In the genomic region with DNA sequence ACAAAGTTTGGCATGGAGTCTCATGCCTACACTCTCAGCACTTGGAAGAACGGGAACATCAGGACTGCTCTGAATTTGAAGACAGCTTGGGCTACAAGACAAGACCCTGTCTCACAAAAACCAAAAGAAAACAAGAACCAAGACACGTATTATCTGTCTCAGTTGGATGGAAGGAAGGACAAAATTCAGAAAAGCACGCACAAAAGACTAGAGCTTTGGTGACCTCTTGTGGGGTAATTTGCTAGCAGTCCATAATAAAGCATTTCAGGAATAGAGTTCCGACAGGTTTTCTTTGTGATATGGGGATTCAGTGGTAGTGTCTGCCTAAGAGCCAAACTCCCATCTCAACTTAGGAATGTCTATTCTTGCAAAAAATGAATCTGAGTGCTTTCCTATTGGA, we compare ENCODE assay signal across 8 mouse cellular contexts. TPM values are rescaled to one million over a fixed set of nuclear protein-coding genes. Genes with fewer than 3 reads are reported as not detected.
DNase-seq lines count a peak whose midpoint lies in the region; ATAC-seq and TF ChIP-seq lines count a peak whose summit lies in the region.

No protein-coding gene starts in this region.

- no peak overlapping the region for H3K27ac ChIP-seq in intestine, postnatal 0 days (ENCODE audit: low read depth, low read length)
- no peak overlapping the region for H3K27ac ChIP-seq in intestine, embryonic 15.5 days
- H3K27ac ChIP-seq in MEL (ENCODE audit: control insufficient read depth, low read depth, low read length): no peak overlapping the region

- no peak for TF ChIP-seq POLR2A in MEL (IDR thresholded peaks at IDR 0.05; ENCODE audit: control insufficient read depth in 1 of 2, insufficient read depth in 1 of 2, low read depth in 1 of 2, low read length in 2 of 2, poor library complexity in 1 of 2)

- no peaks in the 10 kb centered on the region for H3K36me3 ChIP-seq in intestine, postnatal 0 days (ENCODE audit: control insufficient read depth, insufficient read depth)
- H3K36me3 ChIP-seq in intestine, embryonic 15.5 days: no peaks in the 10 kb centered on the region
- H3K36me3 ChIP-seq in MEL (ENCODE audit: control insufficient read depth in 1 of 2, insufficient read depth in 2 of 2, low read length in 2 of 2): no peaks in the 10 kb centered on the region

- no peaks in the 10 kb centered on the region; the same call in 1 of the 2 replicates for H3K27me3 ChIP-seq in intestine, postnatal 0 days (replicated peaks; ENCODE audit: control insufficient read depth, insufficient read depth, low read length)
- H3K27me3 ChIP-seq in intestine, embryonic 15.5 days (replicated peaks): no peaks in the 10 kb centered on the region
- H3K27me3 ChIP-seq in MEL (ENCODE audit: control insufficient read depth in 1 of 2, insufficient read depth in 2 of 2, low read length in 2 of 2): peaks cover 21 to 44% of the 10 kb centered on the region in 2 experiments

- H3K9me3 ChIP-seq in intestine, postnatal 0 days (ENCODE audit: control insufficient read depth): no peaks in the 10 kb centered on the region
- no peaks in the 10 kb centered on the region for H3K9me3 ChIP-seq in intestine, embryonic 15.5 days
- H3K9me3 ChIP-seq in MEL (replicated peaks; ENCODE audit: insufficient read depth, low read length): no peaks in the 10 kb centered on the region

- H3K4me1 ChIP-seq in intestine, postnatal 0 days (replicated peaks; ENCODE audit: control insufficient read depth, insufficient read depth, low read length): no peaks in the 10 kb centered on the region
- H3K4me1 ChIP-seq in intestine, embryonic 15.5 days (replicated peaks): no peaks in the 10 kb centered on the region
- H3K4me1 ChIP-seq in MEL (ENCODE audit: control insufficient read depth in 1 of 2, insufficient read depth in 2 of 2, low read length in 2 of 2): no peaks in the 10 kb centered on the region

- 34% methylated on average over 4 of the region's 4 CpGs for WGBS in intestine, postnatal 0 days
- 41% methylated on average over 4 of the region's 4 CpGs for WGBS in intestine, embryonic 15.5 days

- no peak for TF ChIP-seq EP300 in MEL (IDR thresholded peaks at IDR 0.05; ENCODE audit: low read depth in 1 of 2, low read length in 2 of 2)

- no peak overlapping the region for H3K4me2 ChIP-seq in intestine, postnatal 0 days (replicated peaks; ENCODE audit: low read depth)
- no peak overlapping the region for H3K4me2 ChIP-seq in intestine, embryonic 15.5 days (replicated peaks)

- no peak overlapping the region for H3K4me3 ChIP-seq in intestine, postnatal 0 days (ENCODE audit: low read depth, low read length)
- H3K4me3 ChIP-seq in intestine, embryonic 15.5 days (replicated peaks): no peak overlapping the region
- H3K4me3 ChIP-seq in MEL (ENCODE audit: control insufficient read depth in 1 of 2, insufficient read depth in 1 of 2, low read depth in 2 of 2, low read length in 2 of 2): no peak overlapping the region

- H3K79me2 ChIP-seq in MEL (ENCODE audit: control insufficient read depth, insufficient read depth, low read length, poor library complexity): no peaks in the 10 kb centered on the region

- ATAC-seq in intestine, postnatal 0 days: no peak
- no peak for ATAC-seq in intestine, embryonic 15.5 days

- DNase-seq in 416B (ENCODE audit: low read depth): peak; percentile 42
- DNase-seq in MEL (ENCODE audit: low read depth, low spot score): peak; percentile 21
- peak; percentile 33 to 34 for DNase-seq in left cerebral cortex, adult 18-20 months (ENCODE audit: low spot score in 2 of 2)
- DNase-seq in thymus, postnatal 10 days (ENCODE audit: low spot score in 2 of 2): no peak
- DNase-seq in B cell, adult 2 months: no peak
- DNase-seq in testis, postnatal 14 days (ENCODE audit: low spot score): no peak

- peak; percentile 85 for TF ChIP-seq CTCF in intestine, postnatal 0 days (IDR thresholded peaks at IDR 0.05; ENCODE audit: low read depth)
- peak in 1 of 3 experiments; percentile 49; a peak in 3 of 6 replicates for TF ChIP-seq CTCF in MEL (IDR thresholded peaks at IDR 0.05 in 2 of 3, conservative IDR thresholded peaks at IDR 0.05 in 1 of 3; ENCODE audit: control insufficient read depth in 1 of 3, insufficient read depth in 1 of 3, low read depth in 2 of 3, low read length in 3 of 3, poor library complexity in 1 of 3, severe bottlenecking in 1 of 3)

- no peak overlapping the region for H3K9ac ChIP-seq in intestine, postnatal 0 days (ENCODE audit: low read depth, low read length)
- H3K9ac ChIP-seq in intestine, embryonic 15.5 days: no peak overlapping the region
- no peak overlapping the region for H3K9ac ChIP-seq in MEL (ENCODE audit: control insufficient read depth, low read depth, low read length, poor library complexity, severe bottlenecking)

- TF ChIP-seq RAD21 in MEL (IDR thresholded peaks at IDR 0.05; ENCODE audit: low read depth, low read length): peak; percentile 57

TF ChIP-seq in MEL, 35 proteins besides CTCF, POLR2A, EP300 and RAD21:
- TF ChIP-seq MEF2A (IDR thresholded peaks at IDR 0.05; ENCODE audit: extremely low read depth, insufficient replicate concordance, low read depth, low read length, poor library complexity, severe bottlenecking) (no peak), GATA1 (IDR thresholded peaks at IDR 0.05; ENCODE audit: low read depth, low read length) (no peak), USF1 (IDR thresholded peaks at IDR 0.05; ENCODE audit: low read depth, low read length) (no peak), SMC3 (IDR thresholded peaks at IDR 0.05; ENCODE audit: low read depth, low read length) (peak; percentile 50), ZMIZ1 (IDR thresholded peaks at IDR 0.05; ENCODE audit: low read depth, low read length) (no peak), ZC3H11A (IDR thresholded peaks at IDR 0.05; ENCODE audit: low read depth, low read length) (peak; percentile 35; the same call in 1 of the 2 replicates)

RNA-seq across cellular contexts. Expression of a gene that starts 24.5 kb away (rescaled TPM):
- polyA plus RNA-seq in intestine, postnatal 0 days (2015; fragmentation: Nextera tagmentation; extraction: Ambion mirVana): 3.6 and 4.2 TPM in 2 replicates
- polyA plus RNA-seq in intestine, embryonic 15.5 days (2015; fragmentation: Nextera tagmentation; extraction: Ambion mirVana): 5.6 and 7.3 TPM in 2 replicates
- 3.0 and 3.3 TPM in 2 replicates for total RNA-seq in MEL (2012; rRNA removed)
- polyA plus RNA-seq in MEL (2012; ENCODE audit: insufficient read depth in 1 of 2, insufficient read length in 2 of 2, low read depth in 1 of 2, low replicate concordance in 2 of 2, missing spikeins in 1 of 2): 1 to 10 TPM in 1 of 2 experiments, not detected in 1; 3.6 TPM
- total RNA-seq in left cerebral cortex, adult 18-20 months (2021): 100 to 1,000 TPM; 163 to 187 TPM

Comparison
In these comparisons a context has a peak if more than half of its experiments do, and no peak if none do; other contexts are left out.
1. DNase-seq: peak in 416B (single experiment), MEL (single experiment) and left cerebral cortex, adult 18-20 months (2 of 2); none in thymus, postnatal 10 days (0 of 2), B cell, adult 2 months (0 of 2) and testis, postnatal 14 days (single experiment).